Mouse (Mus musculus) small intestine, adult 2 months (tissue): ENCODE results near the gene Vmn2r22.
"Not testable (repeated sequence)": the region's sequence is repeated elsewhere in the genome, so short reads cannot be mapped to it uniquely, and the experiment has no call there.

ENCODE experiments used
- CTCF ChIP-seq: fragments of 200-500 bp; IDR thresholded peaks from 2 replicates; pipeline ENCODE4 v1.5.1; 2012; ENCODE audit warnings: low read depth, mild to moderate bottlenecking, control low read depth, inconsistent platforms, low read length, moderate library complexity, mixed read lengths; ENCODE audit not compliant: insufficient replicate concordance, insufficient read length; ENCODE audit errors: extremely low read depth
- POLR2A ChIP-seq: fragments of 200-500 bp; IDR thresholded peaks from 2 replicates; pipeline ENCODE4 v1.6.1; 2012; ENCODE audit warnings: low read depth, mild to moderate bottlenecking, control low read depth, inconsistent platforms, low read length, moderate library complexity

DNA sequence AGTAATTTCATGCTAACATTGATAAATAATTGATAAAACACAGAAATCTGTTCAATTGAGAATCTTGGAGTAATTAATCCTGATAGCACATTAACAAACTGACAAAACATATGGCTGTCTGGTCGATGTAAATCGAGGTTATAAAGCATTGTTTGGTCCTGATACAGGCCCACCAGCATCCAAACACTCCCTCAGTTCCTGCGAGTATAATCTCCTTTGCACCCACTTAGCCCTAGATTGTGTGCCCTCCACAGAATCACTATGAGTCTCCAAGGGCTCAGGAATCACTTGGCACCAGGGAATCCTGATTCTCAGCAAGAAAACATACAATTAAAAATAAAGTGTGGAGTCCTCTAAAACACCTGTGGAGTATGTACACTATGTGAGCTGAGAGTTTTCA is at the start of gene Vmn2r22:
- TF ChIP-seq POLR2A, CTCF: not testable (repeated sequence)
